Mouse (Mus musculus) ES-E14 (cell line): Measurements from ENCODE around the gene Apmap.

ENCODE experiments used
- CHD2 ChIP-seq: IDR thresholded peaks from 2 replicates; pipeline ENCODE4 v1.6.1; 2014; ENCODE audit warnings: mild to moderate bottlenecking, low read depth, low read length, inconsistent platforms
- HCFC1 ChIP-seq: IDR thresholded peaks from 2 replicates; pipeline ENCODE4 v1.6.1; 2012; ENCODE audit warnings: low read length, inconsistent platforms, borderline replicate concordance; ENCODE audit not compliant: insufficient read depth
- MAFK ChIP-seq: IDR thresholded peaks from 2 replicates; pipeline ENCODE4 v1.6.1; 2014; ENCODE audit warnings: mild to moderate bottlenecking, low read depth, low read length, inconsistent platforms; ENCODE audit not compliant: insufficient read depth
- ZC3H11A ChIP-seq: IDR thresholded peaks from 2 replicates; pipeline ENCODE4 v1.6.1; 2012; ENCODE audit warnings: low read depth, mild to moderate bottlenecking, inconsistent platforms, low read length, borderline replicate concordance
- ZNF384 ChIP-seq: IDR thresholded peaks from 2 replicates; pipeline ENCODE4 v1.6.1; 2012; ENCODE audit warnings: low read depth, low read length, inconsistent platforms

- no peak for TF ChIP-seq MAFK
- TF ChIP-seq ZNF384 = no peak
- no peak for TF ChIP-seq HCFC1
- TF ChIP-seq ZC3H11A = no peak
- TF ChIP-seq CHD2 = no peak
Measured at GRCm38 (mm10) chr2:150624926-150625325, 16.6 kb upstream of the Apmap start.
